Mouse (Mus musculus) heart, postnatal 36 days (tissue): ENCODE data around the gene Mcm2. TPM values are rescaled to one million over a fixed set of nuclear protein-coding genes. Genes with fewer than 3 reads are reported as not detected.

Experiments
- DNase-seq, 2 experiments: peaks; one replicate each; pipeline ENCODE4 v3.0.0; 2021 to 2022
- intact Hi-C: fragments of 180-260 bp; cut with DNase I; formaldehyde crosslinking; loops from one replicate; pipeline ENCODE4 v1.15.1; 2025
- total RNA-seq, 2 experiments: library from RNA; stranded (reverse); gene quantifications; 2 replicates each; pipeline ENCODE4 v1.2.3; 2021

Mcm2 gene
- total RNA-seq = 1 to 10 TPM; 5.4 to 6.5 TPM

DNA sequence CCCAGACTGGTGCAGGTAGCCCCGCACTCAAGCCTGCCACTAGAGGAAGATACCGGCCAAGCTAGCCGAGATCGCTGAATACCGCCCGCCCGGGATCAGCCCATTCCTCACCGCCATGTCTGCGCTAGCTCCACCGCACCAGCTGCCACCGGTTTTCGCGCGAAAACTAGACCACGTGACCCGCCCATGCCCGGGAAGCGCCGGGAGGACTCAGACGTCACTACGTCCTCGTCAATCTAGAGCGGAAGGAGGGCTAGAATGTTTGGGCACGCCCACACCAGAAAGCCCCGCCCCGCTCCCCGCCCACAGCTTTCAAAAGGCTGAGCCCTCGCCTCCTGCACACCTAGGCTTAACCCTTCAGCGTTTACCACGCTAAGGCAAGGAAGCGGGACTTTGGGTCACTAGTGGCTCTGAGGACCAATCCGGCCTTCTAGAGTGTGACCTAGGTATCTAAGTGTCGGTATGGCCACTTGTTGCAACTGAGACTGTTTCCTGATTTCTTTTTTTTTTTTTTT is at the start of gene Mcm2:
Gene Mcm2, minus strand, starts transcription at position 247 of the 515 bp plus-strand sequence.
- intact Hi-C loops = no loop called here
- DNase-seq = peak; percentile 89 to 95

DNA sequence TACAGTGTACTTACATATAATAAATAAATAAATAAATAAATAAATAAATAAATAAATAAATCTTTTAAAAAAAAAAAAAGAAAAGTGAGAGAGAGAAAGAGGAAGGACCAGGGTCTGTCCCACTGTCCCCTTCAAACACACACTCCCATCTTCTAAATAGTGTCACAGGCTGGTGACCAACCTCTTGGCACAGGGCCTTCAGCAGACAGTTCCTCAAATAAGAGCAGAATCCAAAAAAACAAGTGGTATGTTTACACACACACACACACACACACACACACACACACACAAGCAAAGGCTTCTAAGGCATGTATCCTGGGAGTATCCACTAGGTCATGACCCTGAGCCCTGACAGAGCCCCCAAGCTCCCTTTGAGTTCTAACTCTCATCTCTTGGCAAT is 49.2 kb upstream of the Mcm2 start:
- intact Hi-C loops = no loop called here
- no peak for DNase-seq

DNA sequence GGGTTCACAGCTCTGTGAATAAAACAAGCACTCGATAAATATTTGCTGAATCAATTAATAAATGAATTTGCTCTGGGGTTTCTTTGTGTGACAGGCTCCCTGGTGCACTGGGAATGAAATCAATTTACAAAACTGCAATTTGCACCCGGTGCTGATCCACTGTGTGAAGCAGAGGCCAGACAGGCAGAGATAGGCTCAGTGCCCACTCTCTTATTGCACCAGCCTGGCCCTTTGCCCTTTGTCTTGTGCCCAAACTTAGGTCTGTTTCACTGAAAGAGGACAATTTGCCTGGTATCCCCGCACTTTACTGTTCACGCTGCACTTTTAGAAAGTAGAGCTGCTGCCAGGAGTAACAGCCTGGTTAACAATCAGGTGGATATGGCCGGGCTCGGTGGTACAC is 47.9 kb upstream of the Mcm2 start:
- intact Hi-C loops = no loop called here
- no peak for DNase-seq

DNA sequence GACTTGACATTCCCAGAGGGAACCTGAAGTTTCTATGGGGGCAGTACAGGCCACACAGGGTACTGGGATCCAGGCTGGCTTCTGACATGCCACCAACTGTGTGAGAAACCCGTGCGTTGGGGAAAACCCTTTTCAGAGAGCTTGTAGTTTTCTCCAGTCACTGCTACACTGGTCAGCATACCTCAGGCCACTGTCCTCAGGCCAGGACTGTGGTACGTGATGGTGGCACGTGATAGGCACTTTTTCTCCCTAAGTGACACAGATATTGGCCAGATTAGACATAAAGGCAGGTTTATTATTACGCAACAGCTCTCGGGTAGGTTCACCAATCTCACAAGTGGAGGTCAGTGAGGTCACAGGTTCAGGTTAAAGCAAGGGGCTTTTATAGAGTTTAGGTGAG is 45.1 kb upstream of the Mcm2 start:
- no peak for DNase-seq
- intact Hi-C loops = no loop called here

DNA sequence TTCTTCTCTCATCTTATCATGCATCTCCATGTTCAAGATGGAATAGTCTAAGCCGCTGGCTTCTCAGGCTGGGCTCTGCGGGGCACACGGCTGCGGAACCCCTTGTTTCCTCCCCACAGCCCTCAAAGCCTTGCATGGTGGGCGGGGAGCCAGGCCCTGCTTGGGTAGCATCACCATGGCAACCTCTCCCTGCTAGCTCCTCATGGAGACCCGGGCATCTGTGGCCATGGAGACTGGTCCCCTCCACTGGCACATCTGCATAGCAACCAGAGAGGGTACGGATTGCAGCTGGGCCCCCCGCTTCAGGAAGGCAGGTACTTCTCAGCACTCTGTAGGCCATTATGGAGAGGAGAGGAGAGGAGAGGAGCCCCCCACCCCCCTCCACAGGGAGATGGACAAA is 44.0 kb upstream of the Mcm2 start:
- intact Hi-C loops = no loop called here
- no peak for DNase-seq

DNA sequence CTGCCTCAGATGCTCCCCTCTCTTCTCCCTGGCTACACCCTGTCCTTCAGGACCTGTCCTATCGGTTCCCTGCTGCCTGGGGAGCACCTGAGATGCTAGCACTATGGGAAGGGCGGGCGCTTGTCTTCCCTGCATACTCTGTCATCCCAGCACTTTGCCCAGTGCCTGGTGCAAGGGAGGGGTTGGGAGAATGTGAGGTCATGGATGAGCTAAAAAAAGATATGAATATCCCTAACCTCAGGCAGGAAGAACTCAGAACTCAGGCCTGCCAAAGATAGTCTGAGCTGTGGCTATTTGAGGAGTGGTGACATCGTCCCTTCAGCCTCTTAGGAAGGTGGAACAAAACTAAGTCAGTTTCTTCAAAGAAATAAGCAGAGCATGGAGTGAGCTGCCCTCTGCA is 43.0 kb upstream of the Mcm2 start:
- DNase-seq = no peak
- intact Hi-C loops = no loop called here

DNA sequence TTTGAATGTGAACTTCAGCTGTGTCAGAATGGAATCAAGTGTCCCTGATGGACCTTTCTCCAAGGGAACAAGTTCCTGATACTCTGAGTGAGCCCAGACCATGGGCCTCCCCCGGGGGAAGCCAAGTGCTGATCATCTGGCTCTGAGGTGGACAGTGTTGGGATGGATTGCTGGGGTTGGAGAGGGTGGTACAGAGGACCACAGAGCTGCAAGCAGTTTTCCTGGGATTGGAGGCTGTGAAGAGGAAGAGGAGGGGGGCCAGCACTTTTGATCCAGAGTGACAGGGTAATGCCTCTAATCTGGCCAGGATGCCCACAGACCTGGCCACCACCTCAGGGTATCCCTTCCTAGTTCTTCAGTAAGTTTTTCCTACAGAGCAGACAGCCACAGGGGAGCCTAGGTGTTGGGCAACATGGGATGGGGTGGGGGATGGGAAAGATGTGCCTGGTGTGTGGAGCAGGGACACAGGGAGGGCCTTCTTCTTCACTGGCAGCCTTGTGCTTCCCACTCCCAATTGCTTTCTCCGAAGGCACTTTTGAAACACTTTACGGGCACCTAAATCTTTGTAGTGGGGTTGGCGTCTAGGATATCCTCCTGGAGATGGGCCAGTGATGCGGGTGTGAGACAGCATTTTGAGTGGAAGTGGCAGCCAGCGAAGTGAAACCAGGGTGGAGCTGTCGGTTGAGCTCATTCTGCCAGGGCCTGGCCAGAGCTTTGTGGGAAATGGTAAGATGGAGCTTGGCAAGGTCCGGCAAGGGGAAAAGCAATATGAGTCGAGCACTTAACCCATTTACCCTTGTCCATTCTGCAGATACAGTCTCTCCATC is 41.7 kb upstream of the Mcm2 start:
- DNase-seq = no peak
- intact Hi-C loops = no loop called here

DNA sequence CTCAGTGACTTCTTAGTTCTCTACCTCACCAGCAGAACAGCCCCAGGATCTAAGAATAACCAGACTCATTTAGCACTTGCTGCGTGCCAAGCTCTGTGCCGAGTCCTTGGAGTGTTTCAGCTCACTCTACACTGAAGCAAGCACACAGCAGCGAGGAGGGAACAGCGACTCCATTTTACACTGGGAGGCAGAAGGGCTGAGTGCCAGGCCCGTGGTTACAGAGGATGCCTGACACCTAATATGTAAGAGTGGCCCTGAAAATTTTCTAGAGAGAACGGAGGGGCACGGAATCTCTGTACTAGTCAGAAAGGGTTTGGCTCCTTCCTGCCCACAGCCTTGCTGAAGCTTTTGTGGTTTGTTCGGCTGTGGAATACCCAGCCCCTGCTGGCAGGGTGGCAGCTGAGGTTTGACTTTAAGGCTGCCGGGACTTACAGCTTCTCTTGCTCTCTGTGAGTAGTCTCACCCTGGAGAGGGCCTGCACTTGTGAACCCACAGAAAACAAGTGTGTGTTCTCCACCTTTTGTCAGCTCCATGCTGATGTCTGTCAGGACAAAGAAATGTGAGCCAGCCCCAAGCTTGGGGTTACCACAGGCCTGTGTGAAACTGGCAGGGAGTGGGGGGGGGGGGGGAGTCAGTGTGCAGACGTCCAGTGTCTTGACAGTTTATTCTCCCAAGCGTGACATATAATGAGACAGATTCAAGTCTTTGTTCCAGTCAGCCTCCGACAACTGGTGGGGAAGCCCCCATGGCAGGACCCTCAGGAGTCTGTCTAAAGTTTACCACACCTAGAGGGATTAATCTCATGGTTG is 40.9 kb upstream of the Mcm2 start:
- intact Hi-C loops = loop anchor here (5.0 kb wide), 1 partner anchor 403 kb away; no protein-coding TSS in a partner anchor
- DNase-seq = peak in 1 of 2 experiments; percentile 30

DNA sequence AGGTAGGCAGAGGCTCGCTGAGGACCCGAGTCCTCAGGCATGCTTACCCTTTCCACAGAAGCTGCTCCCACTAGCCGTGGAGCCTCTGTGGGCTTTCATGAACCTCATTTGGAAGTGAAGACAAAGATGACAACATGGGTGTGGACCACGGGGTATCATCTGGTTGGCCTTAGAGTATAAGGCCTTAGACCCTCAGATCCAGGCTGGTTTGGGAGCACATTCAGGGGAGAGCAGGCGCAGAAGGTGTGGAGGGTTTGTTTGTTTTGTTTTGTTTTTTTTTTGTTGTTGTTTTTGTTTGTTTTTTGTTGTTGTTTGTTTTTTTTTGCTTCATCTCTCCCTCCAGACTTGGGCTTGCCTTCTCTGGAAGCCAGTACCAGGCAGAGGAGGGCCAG is 40.1 kb upstream of the Mcm2 start:
- peak in 1 of 2 experiments; percentile 1 for DNase-seq
- intact Hi-C loops = loop anchor here (5.0 kb wide), 1 partner anchor 404 kb away; no protein-coding TSS in a partner anchor

DNA sequence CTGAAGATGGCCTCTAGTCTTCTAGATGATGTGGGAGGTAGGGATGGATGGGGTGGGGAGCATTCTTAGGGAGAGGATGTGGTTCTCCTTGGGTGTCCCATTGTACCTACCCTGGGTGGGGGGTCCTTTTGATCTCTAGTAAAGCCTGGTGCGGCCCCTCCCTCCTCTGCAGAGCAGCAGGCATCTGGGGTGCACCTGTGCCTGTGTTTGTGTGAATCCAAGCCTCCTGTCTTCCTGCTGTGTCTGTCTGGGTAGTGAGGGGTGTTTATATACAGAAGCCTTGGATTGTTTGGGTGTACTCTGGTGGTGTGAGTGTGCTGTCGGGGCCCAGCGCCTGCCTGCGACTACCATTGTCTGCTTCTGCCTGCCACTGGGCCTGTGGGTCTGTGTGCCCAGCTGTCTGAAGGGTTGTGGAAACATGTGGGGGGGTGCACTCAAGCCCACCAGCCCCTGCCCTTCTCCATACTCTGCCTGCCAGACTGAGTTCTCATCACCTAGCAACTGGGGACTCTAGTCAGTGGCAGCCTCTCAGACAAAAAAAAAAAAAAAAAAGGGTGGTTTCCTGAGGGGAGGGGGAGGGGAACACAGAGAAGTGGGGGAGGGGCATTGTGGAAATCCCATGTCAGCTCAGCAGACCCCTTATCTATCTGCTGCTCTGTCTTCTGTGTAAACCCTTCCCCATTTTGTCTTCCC is 39.5 kb upstream of the Mcm2 start:
- no peak for DNase-seq
- intact Hi-C loops = loop anchor here (5.0 kb wide), 1 partner anchor 404 kb away; no protein-coding TSS in a partner anchor

DNA sequence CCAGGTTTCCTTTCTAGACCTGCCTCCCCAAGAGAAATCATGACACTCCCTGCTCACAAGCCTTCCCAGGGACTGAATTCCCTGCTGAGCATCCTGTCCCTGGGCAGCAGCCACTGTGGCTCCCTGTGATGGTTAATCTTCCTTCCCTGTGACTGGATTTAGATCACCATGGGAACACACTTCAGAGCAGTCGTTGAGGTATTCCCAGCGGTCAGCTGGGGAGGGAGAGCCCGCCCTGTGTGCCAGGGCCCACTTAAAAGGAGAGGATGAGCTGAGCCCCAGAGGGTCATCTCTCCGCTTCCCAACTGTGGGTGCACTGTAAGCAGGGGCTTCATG is 38.6 kb upstream of the Mcm2 start:
- DNase-seq = no peak
- intact Hi-C loops = loop anchor here (5.0 kb wide), 1 partner anchor 405 kb away; no protein-coding TSS in a partner anchor

DNA sequence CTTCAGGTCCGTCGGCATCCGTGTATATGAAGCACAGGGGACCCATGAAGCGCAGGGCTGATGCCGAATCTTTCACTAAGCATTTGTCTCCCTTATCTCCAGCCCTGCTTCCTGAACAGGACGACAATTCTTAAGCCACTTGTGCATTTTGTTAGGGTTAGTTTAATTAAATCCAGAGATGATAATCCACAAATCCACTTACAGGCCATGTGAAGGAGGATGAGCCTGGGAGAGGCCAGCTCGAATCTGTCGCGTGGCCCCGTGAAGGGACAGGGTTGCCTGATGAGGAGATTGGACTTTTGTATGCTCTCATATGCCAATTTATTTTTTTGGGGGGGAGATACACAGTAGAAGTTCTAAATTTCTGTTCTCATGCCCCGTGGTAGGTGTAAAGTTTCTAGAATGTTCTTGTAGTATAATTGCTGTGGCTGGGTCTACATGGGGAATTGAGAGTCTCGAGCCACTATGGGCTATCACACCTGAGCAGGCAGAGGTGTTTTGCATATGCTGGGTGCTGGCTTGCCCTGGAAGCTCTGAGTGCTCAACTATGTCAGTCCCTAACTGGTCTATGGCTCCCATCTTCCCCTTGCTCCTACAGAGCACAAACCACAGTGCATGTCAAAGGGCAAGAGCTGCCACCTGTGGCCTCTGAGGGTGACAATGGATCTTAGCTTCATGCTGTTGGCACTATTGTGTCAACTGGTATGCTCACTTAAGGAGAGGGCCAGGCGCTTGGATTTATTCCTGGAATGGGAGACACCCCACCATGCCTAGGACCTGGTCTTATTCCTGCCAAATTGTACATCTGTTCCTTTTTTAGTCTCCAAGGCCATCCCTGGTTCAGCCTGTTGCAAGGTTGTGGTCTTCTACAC is 38.0 kb upstream of the Mcm2 start:
- DNase-seq = no peak
- intact Hi-C loops = loop anchor here (5.0 kb wide), 1 partner anchor 406 kb away; no protein-coding TSS in a partner anchor

DNA sequence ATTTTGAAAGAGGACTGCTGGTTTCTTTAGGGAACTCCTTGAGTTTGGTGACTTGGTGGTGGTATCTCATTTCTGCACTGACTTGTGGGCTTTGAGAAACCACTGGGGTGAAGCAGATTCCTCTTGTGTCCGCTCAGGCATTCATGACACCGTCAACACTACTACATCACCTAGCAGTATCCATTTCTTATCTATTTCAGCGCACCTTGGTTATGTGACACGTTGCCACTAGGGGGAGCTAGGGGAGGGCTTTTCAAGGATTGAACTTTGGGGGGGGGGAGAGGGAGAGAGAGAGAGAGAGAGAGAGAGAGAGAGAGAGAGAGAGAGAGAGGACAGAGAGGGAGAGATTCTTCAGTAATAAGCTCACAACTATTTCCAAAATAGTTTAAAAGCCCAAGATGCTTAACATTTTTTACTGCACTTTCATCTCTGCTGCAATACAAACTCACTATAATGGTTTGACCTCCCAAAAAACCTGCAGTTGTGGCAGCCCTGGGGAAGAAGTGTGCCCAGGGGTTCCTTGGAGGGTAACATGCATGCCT is 37.2 kb upstream of the Mcm2 start:
- DNase-seq = peak; percentile 40 to 56
- intact Hi-C loops = loop anchor here (2.0 to 5.0 kb wide), 2 partner anchors 406 to 617 kb away; no protein-coding TSS in a partner anchor

DNA sequence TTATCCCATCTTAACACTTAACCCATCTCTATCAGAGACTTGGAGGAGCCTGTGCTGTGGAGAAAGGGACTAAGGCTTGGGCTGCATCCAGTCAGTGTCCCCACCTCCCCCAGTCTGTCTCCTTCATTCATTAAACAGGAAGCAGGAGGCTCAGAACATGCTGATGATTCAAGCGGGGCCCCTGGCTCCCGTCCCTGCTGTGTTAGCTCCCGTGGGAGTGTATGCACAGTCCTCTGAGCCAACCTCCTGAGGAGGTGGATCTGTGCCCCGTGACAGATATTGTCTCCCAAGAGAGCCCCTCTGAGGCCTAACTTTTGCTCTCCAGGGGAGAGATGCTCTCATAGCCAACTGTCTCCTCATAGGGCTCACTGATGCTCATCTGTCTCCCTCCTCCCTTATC is 36.2 kb upstream of the Mcm2 start:
- DNase-seq = no peak
- intact Hi-C loops = loop anchor here (2.0 to 5.0 kb wide), 2 partner anchors 407 to 618 kb away; no protein-coding TSS in a partner anchor

DNA sequence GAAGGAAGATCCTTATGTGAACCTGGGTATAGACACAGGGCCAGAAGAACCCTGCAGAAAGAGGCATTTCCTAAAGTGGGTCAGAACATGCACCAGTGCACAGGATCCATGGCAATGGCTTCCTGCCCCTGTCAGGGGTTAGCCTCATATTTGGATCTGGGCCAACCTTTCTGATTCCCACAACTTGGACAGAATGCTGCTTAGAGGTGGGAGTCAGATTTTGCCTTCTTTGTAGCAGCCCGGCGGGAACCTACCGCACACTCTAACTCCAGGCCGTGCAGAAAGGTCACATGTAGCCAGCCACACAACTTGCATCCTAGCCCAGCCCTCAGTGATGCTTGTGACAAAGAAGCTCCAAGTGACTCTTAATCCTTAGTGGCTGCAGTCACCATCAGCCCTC is 35.6 kb upstream of the Mcm2 start:
- DNase-seq = no peak
- intact Hi-C loops = loop anchor here (2.0 kb wide), 1 partner anchor 619 kb away; no protein-coding TSS in a partner anchor

DNA sequence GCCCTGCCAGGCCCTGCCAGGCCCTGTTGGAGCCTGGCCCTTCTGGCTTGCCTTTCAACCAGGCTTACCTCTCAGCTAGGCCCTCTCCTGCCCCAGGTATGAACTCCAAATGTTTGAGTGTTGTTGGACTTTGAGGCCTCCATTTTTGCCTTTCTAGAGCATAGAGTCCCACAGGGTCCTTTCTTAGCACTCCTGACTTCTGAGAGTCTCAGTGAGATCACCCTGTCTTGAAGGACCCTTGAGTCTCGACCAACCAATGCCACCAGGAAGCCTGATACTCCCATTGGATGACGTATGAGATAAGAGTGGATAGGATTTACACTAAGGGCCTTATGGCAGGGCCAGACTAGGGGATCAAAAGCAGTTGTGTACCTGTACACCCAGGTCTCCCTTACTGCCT is 32.9 kb upstream of the Mcm2 start:
- intact Hi-C loops = no loop called here
- DNase-seq = no peak

DNA sequence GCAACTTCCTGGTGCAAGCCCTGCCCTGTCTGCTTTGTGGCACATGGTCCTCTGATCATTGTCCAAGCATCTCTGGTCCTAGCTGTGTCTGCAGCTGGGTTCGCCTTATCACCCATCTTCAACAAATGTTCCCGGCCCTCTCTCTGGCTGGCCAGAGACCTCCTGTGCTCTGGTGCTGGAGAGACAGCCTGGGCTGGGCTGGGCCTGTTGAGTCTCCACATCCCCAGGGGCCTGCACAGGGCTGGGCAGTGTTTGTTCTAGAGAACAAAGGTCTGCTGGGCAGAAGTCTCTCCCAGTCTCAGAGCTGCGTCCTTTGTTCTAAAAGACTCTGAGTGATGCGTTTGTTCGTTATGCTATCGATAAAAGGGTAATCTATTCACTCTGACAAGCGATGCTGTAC is 31.5 kb upstream of the Mcm2 start:
- intact Hi-C loops = no loop called here
- DNase-seq = no peak

DNA sequence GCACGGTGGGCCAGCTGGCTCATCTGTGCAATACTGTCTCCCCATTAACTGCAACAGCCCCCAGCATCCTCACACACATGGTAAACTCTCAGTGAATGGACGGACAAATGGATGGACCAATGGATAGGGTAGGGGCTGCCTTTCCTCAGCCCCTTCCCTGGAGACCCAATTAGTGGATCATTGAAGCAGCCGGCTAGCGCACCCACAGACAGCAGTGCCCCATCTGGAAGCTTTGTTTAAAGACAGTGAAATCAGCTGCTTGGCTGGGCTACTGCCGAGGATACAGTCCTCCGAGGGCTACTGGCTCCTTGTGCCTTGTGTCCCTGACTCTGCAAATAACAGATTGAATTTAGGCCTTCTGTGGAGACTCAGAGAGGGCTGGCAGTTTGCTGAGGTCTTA is 30.9 kb upstream of the Mcm2 start:
- intact Hi-C loops = loop anchor here (2.0 to 5.0 kb wide), 5 partner anchors 308 to 703 kb away; partner anchors contain the start of gene Plxna1
- no peak for DNase-seq

DNA sequence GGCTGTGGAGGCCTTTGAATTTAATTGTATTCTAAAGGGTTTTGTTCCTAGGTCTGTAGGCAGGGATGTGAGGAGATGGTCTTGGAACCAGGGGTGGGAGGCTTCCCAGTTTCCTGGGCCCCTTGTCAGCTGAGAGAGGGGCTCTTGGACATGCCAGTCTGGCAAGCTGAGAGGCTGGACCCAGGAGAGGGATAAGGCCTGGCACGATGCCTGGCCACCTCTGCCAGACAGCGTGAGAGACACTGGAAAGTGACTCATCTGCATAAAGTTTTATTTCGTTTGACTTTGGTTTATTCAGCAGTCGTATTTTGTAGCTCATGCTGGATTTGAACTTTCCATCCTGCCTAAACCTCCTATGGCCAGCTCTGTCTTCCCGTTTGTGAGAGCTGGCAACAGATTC is 30.0 kb upstream of the Mcm2 start:
- intact Hi-C loops = loop anchor here (2.0 to 5.0 kb wide), 5 partner anchors 309 to 704 kb away; partner anchors contain the start of gene Plxna1
- no peak for DNase-seq
